Mouse (Mus musculus): Measurements from ENCODE around the gene Wwox. TPM values are rescaled to one million over a fixed set of nuclear protein-coding genes. Genes with fewer than 3 reads are reported as not detected.

Wwox gene
- polyA plus RNA-seq, 1 experiment from 2014 or later, result 11.0 TPM

DNA sequence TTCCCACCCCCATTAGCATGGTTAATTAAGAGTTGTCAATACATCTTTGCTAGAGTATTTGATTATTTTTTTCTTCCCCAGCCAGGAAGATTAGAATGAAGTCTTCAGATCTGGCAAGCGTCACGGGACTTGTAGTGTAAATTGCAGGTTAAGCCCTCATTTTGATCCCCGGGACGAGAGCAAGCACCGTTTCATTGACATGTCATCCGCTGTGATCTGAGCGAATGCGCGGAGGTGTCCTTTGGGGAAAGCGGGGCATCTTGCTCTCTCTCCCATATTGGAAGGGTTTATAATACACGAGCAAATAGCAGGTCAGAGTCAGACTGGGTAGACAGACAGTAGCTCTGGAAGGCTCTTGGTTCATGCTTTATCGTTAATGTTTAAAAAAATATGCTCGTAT is 123.0 kb downstream of the Wwox start:
- DNase-seq (ENCODE audit: low spot score), result no peak
- H3K36me3 ChIP-seq (ENCODE audit: control insufficient read depth, insufficient read depth, low read length), result no peaks in the 10 kb centered on the region
- 81% methylated on average over 13 of the region's 13 CpGs for WGBS
- no peak for ATAC-seq (ENCODE audit: insufficient read depth, low FRiP score, low TSS enrichment)
- peaks cover 4% of the 10 kb centered on the region; the same call in 1 of the 2 replicates for H3K4me1 ChIP-seq (ENCODE audit: control insufficient read depth, insufficient read depth, low read length)
- no peaks in the 10 kb centered on the region for H3K9me3 ChIP-seq (ENCODE audit: control insufficient read depth, low read length)
- H3K27me3 ChIP-seq (ENCODE audit: control insufficient read depth, insufficient read depth, low read length), result no peaks in the 10 kb centered on the region
- H3K4me2 ChIP-seq (ENCODE audit: low read depth), result no peak overlapping the region
- no peak overlapping the region for H3K27ac ChIP-seq (ENCODE audit: low read depth, low read length)
- no peak overlapping the region for H3K4me3 ChIP-seq (ENCODE audit: low read depth, low read length)
- H3K9ac ChIP-seq (ENCODE audit: low read length), result no peak overlapping the region

DNA sequence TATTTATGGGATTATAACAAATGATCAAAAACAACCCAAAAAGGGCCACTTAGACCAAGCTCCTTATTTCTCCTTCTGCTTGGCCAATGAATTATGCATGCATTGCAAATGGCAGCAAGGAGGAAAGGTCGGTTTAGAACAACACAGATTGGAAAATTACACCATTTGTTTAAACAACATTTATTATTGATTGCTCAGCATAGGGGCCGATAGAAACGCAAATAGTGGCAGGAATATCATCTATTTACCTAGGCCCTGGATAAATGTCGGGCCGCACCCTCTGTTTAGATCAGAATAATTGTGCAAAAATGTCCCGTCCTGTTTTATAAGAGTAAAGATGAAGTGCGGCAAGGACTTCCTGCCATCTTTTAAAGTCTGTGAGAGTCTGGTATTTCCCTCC is 123.9 kb downstream of the Wwox start:
- Histone ChIP-seq H3K9ac (ENCODE audit: low read length) (no peak overlapping the region), H3K4me1 (ENCODE audit: control insufficient read depth, insufficient read depth, low read length) (peaks cover 4% of the 10 kb centered on the region; the same call in 1 of the 2 replicates), H3K9me3 (ENCODE audit: control insufficient read depth, low read length) (no peaks in the 10 kb centered on the region), H3K4me2 (ENCODE audit: low read depth) (no peak overlapping the region), H3K27me3 (ENCODE audit: control insufficient read depth, insufficient read depth, low read length) (no peaks in the 10 kb centered on the region), H3K4me3 (ENCODE audit: low read depth, low read length) (no peak overlapping the region), H3K36me3 (ENCODE audit: control insufficient read depth, insufficient read depth, low read length) (no peaks in the 10 kb centered on the region), H3K27ac (ENCODE audit: low read depth, low read length) (no peak overlapping the region)
- WGBS, result 81% methylated on average over 7 of the region's 7 CpGs
- DNase-seq (ENCODE audit: low spot score), result no peak
- ATAC-seq (ENCODE audit: insufficient read depth, low FRiP score, low TSS enrichment), result no peak

DNA sequence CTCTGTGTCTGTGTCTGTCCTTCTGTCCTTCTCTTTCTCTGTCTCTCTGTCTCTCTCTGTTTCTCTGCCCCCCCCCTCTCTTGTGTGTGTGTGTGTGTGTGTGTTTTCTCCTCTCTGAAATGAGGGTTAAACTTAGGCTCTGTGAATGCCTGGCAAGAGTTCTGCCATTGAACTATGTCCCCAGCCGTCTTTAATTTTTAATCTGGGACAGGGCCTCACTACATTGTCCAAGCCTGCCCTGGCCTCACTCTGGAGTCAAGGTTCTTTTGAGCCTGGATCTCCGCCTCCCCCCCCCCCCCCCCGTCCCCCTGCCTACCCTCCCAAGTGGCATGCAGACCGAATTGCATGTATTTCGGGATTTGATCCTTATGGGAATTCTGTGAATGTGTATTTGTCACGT is 124.6 kb downstream of the Wwox start:
- ATAC-seq (ENCODE audit: insufficient read depth, low FRiP score, low TSS enrichment), result no peak

DNA sequence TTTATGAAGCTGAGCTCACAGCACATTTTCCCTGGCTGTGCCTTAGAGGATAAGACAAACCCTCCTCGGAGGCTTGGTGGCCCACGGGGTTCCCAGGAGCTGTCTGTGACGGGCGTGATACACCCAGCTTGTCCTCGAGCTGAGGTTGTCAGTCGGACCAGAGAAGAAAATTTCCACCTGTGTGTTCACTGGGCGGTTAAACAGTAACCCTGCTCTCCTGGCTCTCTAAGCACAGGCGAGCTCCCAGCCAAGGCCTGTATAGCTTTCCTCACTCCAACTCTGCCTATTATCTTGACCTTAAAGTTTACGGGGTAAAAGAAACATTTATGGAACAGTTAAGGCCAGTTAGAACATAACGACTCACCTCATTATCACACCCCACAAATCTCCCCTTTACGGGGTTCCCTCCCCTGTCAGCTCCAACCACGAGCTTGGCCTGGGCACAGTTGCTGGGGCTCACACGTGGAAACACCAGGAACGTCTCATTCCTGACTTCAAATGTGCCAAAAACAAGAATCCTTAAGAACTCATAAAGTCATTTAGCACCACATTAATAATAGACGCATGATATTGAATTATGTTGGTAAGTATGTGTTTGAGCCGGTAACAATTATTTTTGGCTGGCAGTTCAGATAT is 129.2 kb downstream of the Wwox start:
- H3K36me3 ChIP-seq (ENCODE audit: control insufficient read depth, insufficient read depth, low read length), result no peaks in the 10 kb centered on the region
- WGBS, result 84% methylated on average over 16 of the region's 16 CpGs
- H3K27me3 ChIP-seq (ENCODE audit: control insufficient read depth, insufficient read depth, low read length), result no peaks in the 10 kb centered on the region
- H3K4me1 ChIP-seq (ENCODE audit: control insufficient read depth, insufficient read depth, low read length), result no peaks in the 10 kb centered on the region
- ATAC-seq (ENCODE audit: insufficient read depth, low FRiP score, low TSS enrichment) (no peak), DNase-seq (ENCODE audit: low spot score) (no peak)
- H3K4me3 ChIP-seq (ENCODE audit: low read depth, low read length), result no peak overlapping the region
- no peak overlapping the region for H3K27ac ChIP-seq (ENCODE audit: low read depth, low read length)
- no peaks in the 10 kb centered on the region for H3K9me3 ChIP-seq (ENCODE audit: control insufficient read depth, low read length)
- H3K4me2 ChIP-seq (ENCODE audit: low read depth), result no peak overlapping the region
- H3K9ac ChIP-seq (ENCODE audit: low read length), result no peak overlapping the region

More for the DNA sequence above, 124.6 kb downstream of the Wwox start:
- no peak overlapping the region for H3K9ac ChIP-seq (ENCODE audit: low read length)
- no peaks in the 10 kb centered on the region for H3K36me3 ChIP-seq (ENCODE audit: control insufficient read depth, insufficient read depth, low read length)
- H3K9me3 ChIP-seq (ENCODE audit: control insufficient read depth, low read length), result no peaks in the 10 kb centered on the region
- H3K4me1 ChIP-seq (ENCODE audit: control insufficient read depth, insufficient read depth, low read length), result peaks cover 4% of the 10 kb centered on the region; the same call in 1 of the 2 replicates
- no peak for DNase-seq (ENCODE audit: low spot score)
- H3K27ac ChIP-seq (ENCODE audit: low read depth, low read length), result no peak overlapping the region
- no peak overlapping the region for H3K4me3 ChIP-seq (ENCODE audit: low read depth, low read length)
- 75% methylated on average over 6 of the region's 6 CpGs for WGBS
- H3K27me3 ChIP-seq (ENCODE audit: control insufficient read depth, insufficient read depth, low read length), result no peaks in the 10 kb centered on the region
- H3K4me2 ChIP-seq (ENCODE audit: low read depth), result no peak overlapping the region

DNA sequence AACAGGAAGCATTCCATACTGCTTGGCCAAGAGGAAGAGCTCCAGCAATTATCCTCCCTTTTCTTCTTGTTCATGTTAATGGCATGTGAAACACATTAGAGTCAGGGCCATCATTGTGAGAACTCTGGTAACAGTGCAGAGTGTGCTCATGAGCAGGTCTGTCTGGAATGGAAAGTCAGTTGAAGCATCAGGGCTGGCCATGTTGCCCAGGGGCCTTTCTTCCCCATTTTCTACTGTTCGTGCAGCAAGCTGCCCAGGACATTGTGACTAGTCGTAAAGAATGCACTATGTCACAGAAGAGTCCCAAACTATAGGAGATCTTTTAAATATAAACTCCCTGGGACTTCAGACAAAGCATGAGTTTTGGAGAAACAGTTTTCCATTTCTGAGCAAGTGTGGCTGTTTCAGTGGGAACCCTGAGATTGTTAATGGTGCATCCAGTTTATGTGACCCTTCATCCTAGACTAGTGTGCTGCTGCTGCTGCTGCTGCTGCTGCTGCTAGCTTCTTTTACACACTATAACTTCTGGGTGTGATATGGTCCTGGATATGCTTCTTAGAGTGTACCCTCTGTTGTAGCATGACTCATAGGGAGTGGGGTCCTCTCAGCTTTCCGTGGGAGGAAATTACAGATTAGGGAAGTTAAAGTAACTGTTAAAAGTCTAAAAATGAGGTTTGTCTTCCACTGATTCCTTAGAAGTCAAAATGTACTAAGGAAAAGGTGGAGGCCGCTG is 133.7 kb downstream of the Wwox start:
- DNase-seq (ENCODE audit: low spot score) (no peak), ATAC-seq (ENCODE audit: insufficient read depth, low FRiP score, low TSS enrichment) (no peak)
- H3K4me1 ChIP-seq (ENCODE audit: control insufficient read depth, insufficient read depth, low read length), result no peaks in the 10 kb centered on the region
- WGBS, result 82% methylated on average over 4 of the region's 4 CpGs
- H3K27me3 ChIP-seq (ENCODE audit: control insufficient read depth, insufficient read depth, low read length), result no peaks in the 10 kb centered on the region
- H3K9ac ChIP-seq (ENCODE audit: low read length), result no peak overlapping the region
- no peaks in the 10 kb centered on the region for H3K36me3 ChIP-seq (ENCODE audit: control insufficient read depth, insufficient read depth, low read length)
- H3K9me3 ChIP-seq (ENCODE audit: control insufficient read depth, low read length), result no peaks in the 10 kb centered on the region
- H3K4me3 ChIP-seq (ENCODE audit: low read depth, low read length), result no peak overlapping the region
- H3K4me2 ChIP-seq (ENCODE audit: low read depth), result no peak overlapping the region
- no peak overlapping the region for H3K27ac ChIP-seq (ENCODE audit: low read depth, low read length)

DNA sequence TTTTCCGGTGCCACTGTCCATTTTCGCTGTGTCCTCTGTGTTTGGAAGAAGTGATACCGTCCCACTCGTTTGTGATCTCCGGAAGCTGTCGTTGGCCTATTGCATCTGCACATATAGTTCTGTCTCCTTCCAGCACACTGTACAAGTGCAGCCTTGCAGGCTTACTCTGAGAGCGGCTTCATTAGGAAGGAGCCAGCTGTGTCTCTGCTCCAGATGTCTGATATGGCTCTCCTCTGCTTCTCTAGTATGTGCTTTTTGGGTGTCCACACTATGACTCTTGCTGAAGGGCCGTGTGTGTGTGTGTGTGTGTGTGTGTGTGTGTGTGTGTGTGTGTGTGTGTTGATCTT is 134.3 kb downstream of the Wwox start:
- Histone ChIP-seq H3K4me2 (ENCODE audit: low read depth) (no peak overlapping the region), H3K4me3 (ENCODE audit: low read depth, low read length) (no peak overlapping the region), H3K4me1 (ENCODE audit: control insufficient read depth, insufficient read depth, low read length) (no peaks in the 10 kb centered on the region), H3K27ac (ENCODE audit: low read depth, low read length) (no peak overlapping the region), H3K9ac (ENCODE audit: low read length) (no peak overlapping the region), H3K9me3 (ENCODE audit: control insufficient read depth, low read length) (no peaks in the 10 kb centered on the region), H3K36me3 (ENCODE audit: control insufficient read depth, insufficient read depth, low read length) (no peaks in the 10 kb centered on the region), H3K27me3 (ENCODE audit: control insufficient read depth, insufficient read depth, low read length) (no peaks in the 10 kb centered on the region)
- DNase-seq (ENCODE audit: low spot score), result no peak
- WGBS, result 88% methylated on average over 8 of the region's 8 CpGs
- no peak for ATAC-seq (ENCODE audit: insufficient read depth, low FRiP score, low TSS enrichment)

DNA sequence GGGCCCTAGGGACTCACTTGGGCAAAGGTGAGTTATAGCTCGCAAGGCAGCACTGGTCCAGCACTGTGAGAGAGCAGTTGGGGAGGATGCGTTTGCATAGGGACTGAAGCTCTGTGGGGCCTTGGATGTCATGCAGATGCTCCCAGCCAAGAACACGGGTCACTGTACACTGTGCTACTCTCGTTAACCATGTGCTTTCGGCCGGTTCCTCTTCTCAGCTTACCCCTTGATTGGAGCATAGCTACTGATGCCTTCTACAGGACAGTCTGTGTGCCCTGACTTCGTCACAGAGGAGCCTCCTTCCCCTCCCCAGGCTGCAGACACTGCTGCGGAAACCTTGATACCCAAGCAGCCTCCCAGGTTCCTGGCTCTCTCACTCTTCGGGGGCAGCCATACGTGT is 139.8 kb downstream of the Wwox start:
- 87% methylated on average over 10 of the region's 10 CpGs for WGBS

DNA sequence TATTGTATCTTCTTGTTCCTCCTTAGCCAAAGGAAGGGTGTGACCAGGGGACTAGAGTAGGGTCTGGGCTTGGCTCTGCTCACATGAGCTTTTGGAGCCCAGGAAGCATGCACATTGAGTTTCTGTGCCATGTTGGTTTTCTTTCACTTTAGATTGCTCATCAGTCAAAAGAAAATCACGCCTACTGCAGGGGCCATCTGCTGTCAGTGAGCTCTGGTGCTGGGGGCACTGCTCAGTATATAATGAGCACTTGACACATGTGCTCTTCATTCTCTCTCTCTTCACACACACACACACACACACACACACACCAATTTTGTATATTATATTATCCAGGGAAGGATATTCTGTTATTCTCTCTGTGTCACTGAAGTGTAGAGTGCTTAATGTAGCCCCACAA is 141.2 kb downstream of the Wwox start:
- Histone ChIP-seq H3K27ac (ENCODE audit: low read depth, low read length) (no peak overlapping the region), H3K4me1 (ENCODE audit: control insufficient read depth, insufficient read depth, low read length) (no peaks in the 10 kb centered on the region), H3K9me3 (ENCODE audit: control insufficient read depth, low read length) (no peaks in the 10 kb centered on the region), H3K4me2 (ENCODE audit: low read depth) (no peak overlapping the region), H3K4me3 (ENCODE audit: low read depth, low read length) (no peak overlapping the region), H3K9ac (ENCODE audit: low read length) (no peak overlapping the region), H3K36me3 (ENCODE audit: control insufficient read depth, insufficient read depth, low read length) (no peaks in the 10 kb centered on the region), H3K27me3 (ENCODE audit: control insufficient read depth, insufficient read depth, low read length) (no peaks in the 10 kb centered on the region)
- no peak for ATAC-seq (ENCODE audit: insufficient read depth, low FRiP score, low TSS enrichment)
- WGBS, result 79% methylated on average over 1 of the region's 1 CpGs
- no peak for DNase-seq (ENCODE audit: low spot score)

More for the DNA sequence above, 139.8 kb downstream of the Wwox start:
- DNase-seq (ENCODE audit: low spot score) (no peak), ATAC-seq (ENCODE audit: insufficient read depth, low FRiP score, low TSS enrichment) (no peak)
- H3K4me1 ChIP-seq (ENCODE audit: control insufficient read depth, insufficient read depth, low read length), result no peaks in the 10 kb centered on the region
- H3K4me3 ChIP-seq (ENCODE audit: low read depth, low read length), result no peak overlapping the region
- H3K27ac ChIP-seq (ENCODE audit: low read depth, low read length), result no peak overlapping the region
- no peak overlapping the region for H3K9ac ChIP-seq (ENCODE audit: low read length)
- H3K27me3 ChIP-seq (ENCODE audit: control insufficient read depth, insufficient read depth, low read length), result no peaks in the 10 kb centered on the region
- no peak overlapping the region for H3K4me2 ChIP-seq (ENCODE audit: low read depth)
- H3K36me3 ChIP-seq (ENCODE audit: control insufficient read depth, insufficient read depth, low read length), result no peaks in the 10 kb centered on the region
- no peaks in the 10 kb centered on the region for H3K9me3 ChIP-seq (ENCODE audit: control insufficient read depth, low read length)

DNA sequence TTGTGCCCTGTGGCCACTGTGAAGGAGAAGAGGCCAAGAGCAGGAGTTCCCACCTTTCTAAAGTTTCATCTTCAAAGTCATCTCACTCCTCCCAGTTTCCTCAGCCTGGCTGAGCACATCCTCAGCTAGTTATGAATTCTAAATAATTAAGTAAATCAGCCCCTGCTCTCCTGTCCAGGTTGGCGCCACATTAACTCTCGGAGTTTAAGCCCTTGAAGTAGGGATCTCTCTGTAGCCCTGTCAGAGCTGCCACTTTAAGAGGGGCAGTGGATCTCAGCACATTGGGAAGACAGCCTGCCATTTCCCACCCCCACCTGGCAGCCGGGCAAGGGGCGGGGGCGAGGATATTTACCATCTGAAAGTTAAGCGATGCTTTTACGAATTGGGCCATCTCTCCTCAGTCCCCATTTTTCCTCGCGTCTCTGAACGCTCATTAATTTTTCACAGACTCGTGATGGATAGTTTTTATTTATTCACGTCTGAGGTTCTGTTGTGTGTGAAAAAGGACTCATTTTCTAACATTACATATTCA is 150.9 kb downstream of the Wwox start:
- H3K9ac ChIP-seq (ENCODE audit: low read length), result no peak overlapping the region
- DNase-seq (ENCODE audit: low spot score) (no peak), ATAC-seq (ENCODE audit: insufficient read depth, low FRiP score, low TSS enrichment) (no peak)
- H3K27ac ChIP-seq (ENCODE audit: low read depth, low read length), result no peak overlapping the region
- H3K4me1 ChIP-seq (ENCODE audit: control insufficient read depth, insufficient read depth, low read length), result peaks cover 26% of the 10 kb centered on the region
- no peaks in the 10 kb centered on the region for H3K27me3 ChIP-seq (ENCODE audit: control insufficient read depth, insufficient read depth, low read length)
- WGBS, result 73% methylated on average over 12 of the region's 12 CpGs
- no peak overlapping the region for H3K4me3 ChIP-seq (ENCODE audit: low read depth, low read length)
- H3K36me3 ChIP-seq (ENCODE audit: control insufficient read depth, insufficient read depth, low read length), result no peaks in the 10 kb centered on the region
- H3K4me2 ChIP-seq (ENCODE audit: low read depth), result no peak overlapping the region
- no peaks in the 10 kb centered on the region for H3K9me3 ChIP-seq (ENCODE audit: control insufficient read depth, low read length)
